Mouse (Mus musculus) kidney, postnatal 25 days (tissue): Measurements from ENCODE around the gene Tspan5.

Source experiments
- DNase-seq, 2 experiments: peaks; one replicate each; pipeline ENCODE4 v3.0.0; 2021; ENCODE audit warnings: mixed read lengths in 2 of 2

The Tspan5 gene

DNA sequence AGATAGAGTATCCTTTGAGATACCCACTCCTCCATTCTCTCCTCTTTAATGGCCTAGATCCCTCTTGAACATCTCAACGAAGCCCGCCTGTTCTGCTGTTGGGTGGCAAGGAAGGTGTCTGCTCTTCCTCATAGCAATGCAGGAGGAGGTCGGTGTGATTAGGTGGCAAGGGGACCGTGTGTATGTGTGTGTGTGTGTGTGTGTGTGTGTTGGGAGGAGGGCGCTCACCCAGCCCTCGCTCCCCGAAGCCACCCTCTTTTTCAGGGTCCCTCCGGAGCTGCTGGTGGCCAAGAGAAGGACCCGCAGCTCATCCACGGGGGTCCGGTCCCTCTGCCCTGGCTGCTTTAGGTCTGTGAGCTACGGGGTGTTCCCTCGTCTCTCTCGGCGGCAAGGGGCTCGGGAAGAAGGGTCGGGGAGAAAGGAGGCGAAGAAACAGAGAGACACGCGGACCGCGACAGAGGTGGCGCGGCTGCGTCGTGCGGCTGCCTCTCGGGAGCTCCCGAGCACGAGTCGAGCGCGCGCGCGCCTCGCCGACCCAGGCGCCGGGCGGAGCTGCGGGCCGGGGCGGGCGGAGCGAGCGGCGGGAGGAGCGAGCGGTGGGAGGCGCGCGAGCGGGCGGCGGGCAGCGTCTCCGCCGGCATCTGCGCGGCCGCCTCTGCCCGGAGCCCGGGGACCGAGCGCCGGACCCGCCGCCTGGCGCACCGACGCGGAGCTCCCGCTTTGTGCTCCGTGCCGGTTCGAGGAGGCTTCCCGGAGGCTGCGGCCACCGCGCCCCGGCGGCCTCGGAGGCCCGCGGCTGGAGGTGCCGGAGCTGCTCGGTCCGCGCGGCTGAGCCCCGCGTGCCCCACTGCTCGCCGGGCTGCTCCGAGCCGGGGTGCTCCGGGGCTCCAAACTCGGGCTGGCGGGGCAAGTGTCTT lies at the start of gene Tspan5:
TSS of gene Tspan5 (plus strand) at position 547 of the 917 bp plus-strand sequence.
- DNase-seq = peak; percentile 75 to 91

- no peak for DNase-seq
Measured at GRCm38 (mm10) chr3:138692302-138692701, 49.7 kb upstream of the Tspan5 start.

- peak; percentile 58 to 60 for DNase-seq
Measured at GRCm38 (mm10) chr3:138703399-138703798, 38.6 kb upstream of the Tspan5 start.

- no peak for DNase-seq
Measured at GRCm38 (mm10) chr3:138704469-138704868, 37.5 kb upstream of the Tspan5 start.

GRCm38 (mm10) chr3:138705875-138706274 lies 36.1 kb upstream of the Tspan5 start:
- no peak for DNase-seq

DNA sequence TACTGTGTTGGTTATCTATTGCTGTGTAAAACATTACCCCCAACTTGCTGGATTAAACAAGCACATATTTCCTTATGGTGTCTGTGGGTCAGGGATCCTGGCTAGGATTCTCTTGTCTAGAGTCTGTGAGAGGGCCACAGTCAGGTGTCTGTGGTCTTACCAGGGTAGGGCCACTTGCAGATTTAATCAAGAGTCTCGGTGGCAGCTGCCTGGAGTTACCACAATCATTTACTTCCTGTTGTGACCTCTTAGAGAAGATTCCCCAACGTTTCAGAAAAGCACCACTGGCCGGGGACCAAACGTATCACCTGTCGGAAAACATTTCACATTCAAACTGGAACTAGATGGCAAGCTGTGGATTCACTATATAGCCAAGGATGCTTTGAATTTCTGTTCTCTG lies 32.8 kb upstream of the Tspan5 start:
- DNase-seq = no peak

DNA sequence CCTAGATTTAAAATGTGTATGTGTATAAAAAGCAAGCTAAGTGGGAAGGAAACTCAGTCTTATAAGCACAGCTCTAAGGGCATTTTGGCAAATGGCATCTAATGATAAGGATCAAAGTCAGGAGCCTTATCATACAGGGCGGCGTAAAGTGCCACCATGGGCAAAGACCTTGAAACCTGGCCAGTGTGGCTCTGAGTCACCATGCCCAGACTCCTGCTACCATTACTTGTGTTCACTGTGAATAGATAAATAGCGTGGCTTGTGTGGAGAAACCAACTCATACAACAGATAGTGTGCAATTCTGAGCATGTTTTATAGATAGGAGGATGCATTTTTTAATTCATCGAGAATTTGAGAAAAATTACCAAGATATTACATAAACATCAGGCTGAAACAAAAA lies 30.0 kb upstream of the Tspan5 start:
- DNase-seq = no peak

- no peak for DNase-seq
Measured at GRCm38 (mm10) chr3:138712452-138713140, 29.4 kb upstream of the Tspan5 start.

DNA sequence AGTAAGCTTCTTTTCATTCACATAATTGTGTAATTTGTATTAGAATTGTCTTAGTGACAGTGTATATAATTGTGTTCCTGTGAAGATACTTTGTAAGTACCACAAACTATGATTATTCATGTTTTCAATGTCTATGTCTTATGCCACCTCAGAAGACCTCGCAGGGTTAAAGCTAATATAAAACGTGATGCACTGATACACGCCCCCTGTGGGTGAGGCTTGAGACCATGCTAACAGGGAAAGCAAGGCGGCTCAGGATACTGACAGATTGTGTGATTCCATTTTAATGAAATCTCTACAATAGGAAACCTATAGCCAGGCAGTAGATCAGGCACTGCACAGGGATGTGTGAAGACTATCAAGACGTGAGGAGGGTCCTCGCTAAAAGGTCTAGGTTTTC lies 28.9 kb upstream of the Tspan5 start:
- DNase-seq = no peak

DNA sequence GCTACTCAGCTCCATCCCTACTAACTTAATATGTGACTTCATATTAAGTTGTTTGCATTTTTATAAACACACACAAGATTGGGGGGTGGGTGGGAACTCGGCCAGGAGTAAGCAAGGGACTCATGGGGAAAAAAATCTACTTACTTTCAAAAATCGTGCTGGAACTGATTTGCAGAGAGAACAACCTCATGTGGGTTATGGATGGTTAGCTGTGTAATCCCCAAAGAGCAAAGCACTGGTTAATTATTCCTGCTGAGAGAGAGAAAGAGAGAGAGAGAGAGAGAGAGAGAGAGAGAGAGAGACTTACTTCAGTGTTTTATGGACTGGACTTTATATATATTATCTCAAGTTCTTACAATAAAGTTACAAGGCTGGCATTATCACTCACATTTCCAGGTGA lies 27.2 kb upstream of the Tspan5 start:
- no peak for DNase-seq

GRCm38 (mm10) chr3:138715212-138715611 lies 26.8 kb upstream of the Tspan5 start:
- DNase-seq = no peak

DNA sequence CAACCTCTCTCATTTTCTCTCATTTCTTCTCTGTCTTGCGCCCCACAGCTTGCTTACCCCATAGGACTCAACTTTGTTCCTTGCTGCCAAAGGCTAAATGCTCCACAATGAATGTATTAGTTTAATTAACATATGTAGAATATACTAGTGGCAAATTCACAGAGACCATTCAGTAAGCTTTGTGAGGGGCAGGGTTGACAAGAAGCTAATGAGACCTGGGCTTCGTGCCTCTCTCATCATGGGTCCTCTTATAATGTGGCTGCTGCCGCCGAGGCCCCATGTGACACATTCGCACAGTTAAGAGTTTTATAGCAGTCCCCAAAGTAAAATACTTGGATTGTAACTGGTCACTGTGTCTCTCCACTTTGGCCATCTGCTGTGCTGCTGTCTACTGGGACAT lies 25.0 kb upstream of the Tspan5 start:
- DNase-seq = no peak

GRCm38 (mm10) chr3:138722152-138722551 lies 19.8 kb upstream of the Tspan5 start:
- no peak for DNase-seq

- DNase-seq = no peak
Measured at GRCm38 (mm10) chr3:138727571-138727970, 14.4 kb upstream of the Tspan5 start.

- no peak for DNase-seq
Measured at GRCm38 (mm10) chr3:138728840-138729239, 13.2 kb upstream of the Tspan5 start.

GRCm38 (mm10) chr3:138730812-138731211 lies 11.2 kb upstream of the Tspan5 start:
- DNase-seq = no peak

DNA sequence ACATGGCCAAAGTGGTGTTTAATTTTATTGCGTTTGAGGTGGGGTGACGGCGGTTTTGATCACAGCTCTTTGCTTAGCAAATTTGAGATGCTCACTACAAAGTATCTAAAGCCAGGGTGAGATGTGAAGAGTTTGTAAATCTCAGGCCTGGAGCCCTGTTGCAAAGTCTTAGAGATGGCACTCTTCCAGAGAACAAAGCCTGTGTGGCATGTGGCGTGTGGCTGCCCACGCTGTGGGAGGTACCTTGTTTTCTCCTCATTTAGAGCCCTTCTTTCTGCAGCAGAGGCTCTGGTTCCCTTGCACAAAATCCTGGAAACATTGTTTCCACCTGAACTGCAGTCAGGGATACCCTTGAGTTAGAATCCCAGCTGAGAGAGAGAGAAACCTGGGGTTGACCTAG lies 6.2 kb upstream of the Tspan5 start:
- DNase-seq = no peak

DNA sequence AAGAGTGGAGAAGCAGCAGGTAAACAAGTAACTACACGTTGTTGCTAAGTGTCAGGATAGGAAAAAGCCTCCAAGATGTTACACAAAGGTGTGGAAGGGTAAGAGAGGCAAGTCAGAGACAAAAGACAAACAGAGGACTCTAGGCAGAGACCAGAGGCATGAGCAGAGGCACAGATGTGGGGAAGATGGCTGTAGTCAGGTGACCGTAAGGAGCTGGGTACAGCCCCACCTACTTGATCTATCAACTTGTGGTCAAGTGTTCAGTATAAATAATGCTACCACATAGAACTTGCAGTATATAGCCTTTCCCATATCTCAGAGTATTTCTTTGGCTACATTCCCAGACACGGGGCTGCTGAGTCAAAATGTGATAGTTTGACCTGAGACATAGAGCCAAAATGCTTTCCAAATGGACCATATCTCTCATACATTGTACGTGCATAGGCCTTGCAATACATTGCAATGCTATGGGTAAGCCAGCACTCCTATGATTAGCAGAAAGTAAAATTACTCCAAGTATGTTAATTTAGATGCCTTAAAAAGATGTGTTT lies 2.8 kb upstream of the Tspan5 start:
- DNase-seq = no peak

- DNase-seq = no peak
Measured at GRCm38 (mm10) chr3:138740291-138740690, 1.7 kb upstream of the Tspan5 start.

DNA sequence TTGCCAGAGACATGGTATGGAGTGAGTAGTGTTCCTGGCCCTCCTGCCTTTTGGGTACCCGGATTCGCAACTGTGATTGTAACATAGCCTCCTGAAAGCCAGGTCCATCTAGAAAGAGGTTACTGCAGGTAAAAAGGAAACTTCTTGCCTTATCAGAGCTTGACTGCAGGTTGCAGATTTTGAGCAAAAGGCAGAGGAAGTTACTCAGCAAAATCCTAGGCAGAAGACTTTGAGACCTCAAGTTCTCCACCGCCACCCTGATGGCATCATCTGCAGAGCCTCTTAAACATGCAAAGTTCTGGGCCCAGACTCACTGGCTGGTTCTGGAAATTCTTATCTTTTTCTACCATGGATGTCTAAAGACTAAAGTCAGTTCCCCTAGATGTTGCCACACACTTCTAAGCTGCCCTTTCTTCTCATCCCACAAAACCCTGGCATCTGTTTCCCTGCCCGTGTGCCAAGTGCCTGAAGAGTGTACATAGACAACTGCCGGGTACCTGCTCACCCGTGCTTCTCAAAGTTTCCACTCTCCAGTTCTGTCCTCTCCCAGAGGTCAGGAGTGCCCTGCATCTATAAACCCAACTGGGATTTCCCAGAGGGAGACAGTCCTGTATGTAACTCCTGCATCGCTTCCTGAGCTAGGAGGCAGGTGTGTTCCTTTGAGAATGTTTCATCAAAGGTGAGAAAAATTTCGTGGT lies 1.0 kb upstream of the Tspan5 start:
- DNase-seq = no peak

DNA sequence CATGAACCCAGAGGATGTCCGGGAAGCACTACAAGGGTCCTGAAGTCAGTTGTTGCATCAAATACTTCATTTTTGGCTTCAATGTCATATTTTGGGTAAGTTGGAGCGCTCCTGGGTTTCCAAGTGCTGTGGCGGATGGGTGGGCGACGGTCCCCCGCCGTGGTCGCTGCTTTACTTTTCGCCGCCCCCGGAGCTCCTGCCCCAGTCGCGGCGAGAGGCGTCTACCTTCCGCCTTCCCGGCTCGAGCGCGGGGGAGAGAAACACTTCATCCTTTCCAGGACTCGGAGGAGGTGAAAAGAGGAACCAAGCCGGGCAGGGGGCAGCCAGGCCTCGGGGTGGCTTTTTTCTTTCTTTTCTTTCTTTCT lies 553 bp downstream of the Tspan5 start:
- peak; percentile 20 to 48 for DNase-seq

DNA sequence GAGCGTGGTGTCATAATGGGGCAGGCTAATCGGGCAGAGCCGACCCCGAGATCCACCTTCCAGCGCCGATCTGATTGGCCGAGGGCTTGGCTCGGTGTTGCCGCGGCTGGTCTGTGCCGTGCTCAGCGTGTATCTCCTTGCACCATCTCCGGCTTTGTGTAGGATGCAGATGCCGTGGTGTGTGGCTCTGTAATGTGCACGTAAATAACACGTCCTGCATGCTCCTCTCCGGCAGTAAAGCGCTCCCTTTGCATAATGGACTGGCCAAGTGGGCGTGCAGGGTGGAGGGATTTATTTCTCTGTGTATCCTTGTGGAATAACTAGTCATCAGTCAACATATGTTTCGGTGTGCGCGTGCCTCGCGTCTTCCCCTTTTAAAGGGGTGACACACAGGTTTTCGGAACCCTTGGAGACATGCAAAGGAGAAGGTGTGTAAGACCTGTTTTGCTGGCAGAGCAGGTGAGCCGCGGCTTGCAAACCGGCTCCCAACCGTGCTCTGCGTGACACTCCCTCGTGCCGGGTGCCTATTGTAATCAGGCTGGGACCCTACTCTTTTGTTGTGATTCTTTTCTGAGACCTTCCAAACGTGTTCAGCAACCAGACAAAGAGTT lies 1.2 kb downstream of the Tspan5 start:
- DNase-seq = peak; percentile 72 to 86
